Mouse (Mus musculus): ENCODE measurements around the gene Pcyox1.
A peak's percentile ranks its signal among the peaks of the same experiment; 100 is the strongest.
"Not testable (repeated sequence)": the region's sequence is repeated elsewhere in the genome, so short reads cannot be mapped to it uniquely, and the experiment has no call there.

The Pcyox1 gene

DNA sequence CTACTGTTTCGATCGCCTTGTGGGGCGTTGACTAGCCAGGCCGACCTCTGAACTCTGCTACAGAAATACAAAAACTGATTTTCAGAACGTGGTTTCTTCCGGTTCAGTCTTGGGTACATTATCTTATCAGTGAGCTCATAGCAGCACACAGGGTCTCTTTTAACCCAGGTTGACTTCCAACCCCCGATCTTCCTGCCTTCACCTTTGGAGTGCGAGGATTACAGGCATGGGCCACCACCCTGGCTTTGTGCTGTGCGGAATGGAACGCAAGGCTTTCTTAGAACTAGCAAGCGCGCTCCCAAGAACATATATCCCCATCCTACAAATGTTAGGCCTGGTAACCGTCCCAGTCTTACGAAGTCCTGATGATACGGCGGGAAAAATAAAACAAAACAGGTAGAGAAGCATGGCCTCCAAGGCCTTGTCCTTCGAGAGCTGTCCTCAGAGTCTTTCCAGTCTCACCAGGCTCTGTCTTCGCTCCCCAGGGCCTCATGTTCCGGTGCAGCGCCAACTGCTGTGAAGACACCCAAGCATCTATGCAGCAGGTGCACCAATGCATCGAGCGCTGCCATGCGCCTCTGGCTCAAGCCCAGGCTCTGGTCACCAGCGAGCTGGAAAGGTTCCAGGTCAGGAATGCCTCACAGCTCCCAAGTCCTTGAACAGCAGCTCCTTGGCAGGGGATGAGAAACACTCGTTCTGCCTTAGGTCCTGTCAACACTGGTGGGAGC, 30.7 kb downstream of the Pcyox1 start:
- DNase-seq (ENCODE audit: low spot score in 2 of 2): peak in 1 of 2 experiments; percentile 54

DNA sequence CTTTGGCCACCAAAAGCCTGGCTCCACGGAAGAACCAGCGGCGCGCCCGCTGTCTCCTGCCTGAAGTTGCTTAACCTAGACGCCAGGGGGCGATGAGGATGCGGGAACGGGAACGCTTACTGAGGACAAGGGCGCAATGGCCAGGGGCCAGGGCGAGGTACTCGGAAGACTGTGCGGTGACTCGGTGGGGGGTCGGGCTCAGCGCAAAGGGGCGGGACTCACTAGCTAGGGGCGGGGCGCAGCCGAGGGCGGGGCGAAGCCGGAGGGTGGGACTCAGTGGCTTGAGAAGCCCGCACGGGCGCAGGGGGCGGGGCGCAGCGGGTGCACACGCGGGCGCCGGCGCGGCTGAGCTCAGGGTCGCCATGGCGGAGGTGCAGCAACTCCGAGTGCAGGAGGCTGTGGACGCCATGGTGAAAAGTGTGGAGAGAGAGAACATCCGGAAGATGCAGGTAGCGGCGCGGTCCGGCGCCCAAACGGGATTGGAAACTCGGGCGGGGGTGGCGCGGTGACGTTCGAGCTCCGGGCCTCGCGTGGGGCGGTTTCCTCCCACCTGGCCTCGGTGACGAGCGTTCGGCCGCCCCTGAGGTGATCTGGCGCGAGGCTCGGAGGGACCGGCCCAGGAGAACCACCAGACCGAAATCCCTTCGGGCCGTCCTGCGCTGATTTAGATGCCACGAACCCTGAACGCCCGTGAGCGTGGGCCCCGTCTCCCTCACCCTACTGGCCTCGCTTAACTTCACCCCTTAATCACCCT, 31.4 kb downstream of the Pcyox1 start, which contains the start of gene Fam136a:
TSS of gene Fam136a (plus strand) at position 276 of the 754 bp plus-strand sequence.
- DNase-seq (ENCODE audit: low spot score in 2 of 2): peak; percentile 98

DNA sequence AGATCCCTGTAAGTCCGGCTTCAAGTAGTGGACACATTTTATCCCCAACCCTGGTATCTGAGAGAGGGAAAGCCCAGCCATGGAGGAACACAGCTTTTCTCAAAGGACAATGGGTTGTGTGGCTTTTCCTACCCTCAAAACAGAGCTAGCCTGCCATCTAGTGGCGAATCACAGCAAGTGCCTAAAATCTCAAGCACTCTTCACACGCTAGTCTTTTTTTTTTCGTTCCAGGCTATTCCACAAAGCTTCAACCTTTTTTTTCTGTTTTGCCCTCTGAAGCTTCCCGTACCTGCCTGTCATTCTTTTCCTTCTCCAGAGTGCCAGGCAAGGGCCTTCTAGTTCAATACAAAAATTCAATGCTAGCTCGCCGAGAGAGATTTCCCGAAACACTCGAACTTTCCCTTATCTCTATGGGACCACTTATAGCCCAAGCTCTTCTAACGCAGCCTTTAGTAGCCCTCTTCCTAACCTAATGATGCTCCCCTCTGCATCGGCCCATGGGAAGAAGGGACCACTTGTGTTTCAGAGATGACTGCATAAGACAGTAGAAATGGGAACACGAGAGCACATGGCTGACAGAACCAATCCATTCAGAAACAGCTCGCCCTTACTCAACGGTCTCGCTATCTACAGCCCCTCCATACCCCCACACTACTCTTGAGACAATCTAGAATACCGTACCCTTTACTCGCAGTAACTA, 32.4 kb downstream of the Pcyox1 start:
- peak; percentile 42 to 81 for DNase-seq (ENCODE audit: low spot score in 2 of 2)

DNA sequence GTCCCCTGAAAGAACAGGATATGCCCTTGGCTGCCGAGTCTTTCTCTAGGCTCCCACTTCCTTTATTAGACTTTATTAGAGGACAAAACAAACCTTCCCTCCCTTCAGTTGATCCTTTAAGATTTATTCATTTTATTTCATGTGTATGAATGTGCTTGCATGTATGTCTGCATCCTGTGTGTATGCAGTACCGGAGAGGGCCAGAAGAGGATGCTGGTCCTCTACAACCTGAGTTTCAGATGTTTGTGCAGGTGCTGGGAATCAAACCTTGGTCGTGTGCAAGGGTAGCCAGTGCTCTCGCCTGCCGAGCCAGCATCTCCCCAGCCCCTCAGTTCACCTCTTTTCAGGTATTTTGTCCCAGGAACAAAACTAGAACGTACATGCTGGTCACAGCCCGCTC, 35.6 kb downstream of the Pcyox1 start:
- DNase-seq (ENCODE audit: low spot score in 2 of 2): no peak

DNA sequence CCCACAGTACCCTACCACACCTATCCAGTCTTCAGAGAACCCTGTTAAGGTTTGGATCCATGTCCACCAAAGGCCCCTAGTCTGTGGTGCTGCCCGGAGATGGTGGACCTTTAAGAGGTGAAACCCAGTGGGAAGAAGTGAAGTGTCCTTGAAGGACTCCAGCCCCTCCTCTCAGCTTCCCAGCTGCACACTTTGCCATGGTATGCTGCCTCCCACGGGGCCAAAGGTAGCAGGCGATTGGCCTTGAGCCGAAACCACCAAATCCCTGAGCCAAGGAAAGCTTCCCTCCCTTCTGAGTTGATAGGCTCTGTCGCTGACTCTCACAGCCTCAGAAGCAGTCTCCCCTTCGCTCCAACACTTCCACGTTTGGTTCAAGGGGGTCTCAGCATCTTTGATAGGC, 36.3 kb downstream of the Pcyox1 start:
- DNase-seq (ENCODE audit: low spot score in 2 of 2): no peak

DNA sequence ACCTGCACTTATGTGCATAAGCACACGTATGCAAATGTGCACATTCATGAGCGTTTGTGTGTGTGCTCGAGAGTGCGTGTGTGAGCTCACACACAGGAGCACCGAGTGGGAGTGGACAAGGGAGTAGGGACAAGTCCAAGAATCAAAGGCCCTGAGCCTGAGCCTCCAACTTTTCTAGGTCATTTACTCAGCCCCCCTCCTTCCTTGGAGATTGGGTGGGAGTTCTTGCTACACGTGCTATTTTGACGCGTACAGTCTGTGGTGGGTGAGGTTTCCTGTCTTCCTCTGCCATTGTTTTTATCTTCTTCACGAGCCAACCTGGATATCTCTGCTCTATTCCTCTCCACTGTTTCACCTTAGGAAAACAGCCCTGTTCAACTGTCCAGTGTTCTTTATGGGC, 40.0 kb downstream of the Pcyox1 start:
- DNase-seq (ENCODE audit: low spot score in 2 of 2): no peak

DNA sequence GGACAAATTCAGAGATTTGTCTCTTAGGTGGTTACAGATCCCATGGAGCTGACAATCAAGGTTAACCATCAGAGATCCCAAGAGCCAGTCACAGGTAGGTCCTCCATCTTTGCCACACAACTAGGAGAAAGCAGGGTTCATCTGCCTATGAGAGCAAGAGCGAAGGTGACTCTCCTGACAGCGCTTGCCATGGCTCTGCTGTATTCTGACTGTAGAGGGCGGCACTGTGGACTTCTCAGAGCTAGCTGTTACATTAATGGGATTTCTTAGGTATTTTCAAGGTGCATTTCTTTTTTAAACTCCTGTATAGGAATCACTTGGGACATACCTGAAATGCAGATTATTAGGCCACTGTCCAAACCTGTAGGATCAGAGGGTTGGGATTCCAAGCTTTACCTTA, 42.0 kb downstream of the Pcyox1 start:
- no peak for DNase-seq (ENCODE audit: low spot score in 2 of 2)

DNA sequence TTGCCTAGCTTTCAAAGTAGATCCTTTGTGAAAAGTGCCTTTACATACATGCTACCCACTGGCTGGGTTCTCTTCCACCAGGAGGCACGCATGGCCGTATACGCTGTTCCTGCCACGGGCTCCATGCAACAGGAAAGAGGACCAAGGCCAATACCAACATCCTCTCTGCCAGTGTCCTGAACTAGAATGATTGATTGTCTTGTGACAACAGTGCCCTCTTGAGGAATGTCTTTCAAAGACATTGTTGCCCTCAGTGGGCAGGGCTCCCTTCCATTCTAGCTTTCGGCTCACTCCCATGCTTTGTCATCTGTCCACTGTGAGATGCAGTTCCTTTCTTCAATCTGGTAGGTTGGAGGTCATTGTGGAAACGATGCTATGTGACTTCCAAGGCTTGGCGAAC, 47.7 kb downstream of the Pcyox1 start:
- DNase-seq (ENCODE audit: low spot score in 2 of 2): no peak

DNA sequence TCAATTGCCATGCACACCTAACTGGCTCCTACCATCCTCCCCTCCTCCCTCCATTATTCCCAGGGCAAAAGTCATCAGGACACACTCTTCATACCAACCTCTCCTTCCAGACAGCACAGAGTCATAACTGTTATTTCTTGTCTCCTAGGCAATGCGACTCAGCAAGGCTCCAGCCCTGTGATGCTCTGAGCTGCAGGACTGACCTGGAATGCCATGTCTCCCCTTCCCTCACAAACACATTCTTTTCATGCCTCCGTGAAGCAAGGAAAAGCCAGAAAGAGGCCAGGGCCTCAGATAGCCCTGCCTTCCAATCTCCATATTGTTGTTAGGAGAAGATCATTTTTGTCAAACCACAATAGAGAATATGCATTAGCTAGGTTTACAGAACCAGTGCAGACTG, 50.9 kb downstream of the Pcyox1 start:
- no peak for DNase-seq (ENCODE audit: low spot score in 2 of 2)

DNA sequence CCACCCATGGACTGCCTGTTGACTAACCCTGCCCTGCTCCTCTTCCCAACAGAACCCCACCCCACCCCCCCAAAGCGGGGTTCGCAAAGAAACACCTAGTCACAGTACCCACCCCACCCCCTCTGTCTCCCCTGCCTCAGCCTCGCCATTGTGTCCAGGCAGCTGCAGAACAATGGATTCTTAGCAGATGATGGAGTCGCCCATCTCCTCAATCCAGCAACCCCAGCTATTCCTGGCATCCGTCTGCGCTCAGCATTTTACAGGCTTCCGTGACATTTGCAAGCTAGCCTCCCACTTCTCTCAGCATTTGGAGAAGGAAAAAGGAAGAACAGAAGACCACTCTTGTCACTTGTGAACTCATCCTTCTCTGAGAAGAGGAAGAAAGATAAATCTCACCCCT, 53.3 kb downstream of the Pcyox1 start:
- DNase-seq (ENCODE audit: low spot score in 2 of 2): no peak

DNA sequence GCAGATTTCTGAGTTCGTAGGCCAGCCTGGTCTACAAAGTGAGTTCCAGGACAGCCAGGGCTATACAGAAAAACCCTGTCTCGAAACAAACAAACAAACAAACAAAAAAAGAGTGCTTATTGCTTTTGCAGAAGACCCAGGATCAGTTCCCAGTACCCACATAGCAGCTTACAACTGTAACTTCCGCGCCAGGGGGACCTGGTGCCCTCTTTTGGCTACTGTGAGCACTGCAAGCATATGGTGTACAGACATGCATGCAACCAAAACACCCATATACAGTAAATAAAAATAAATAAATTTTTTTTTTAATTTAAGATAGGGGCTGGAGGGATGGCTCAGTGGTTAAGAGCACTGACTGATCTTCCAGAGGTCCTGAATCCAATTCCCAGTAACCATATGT, 60.6 kb downstream of the Pcyox1 start:
- DNase-seq (ENCODE audit: low spot score in 2 of 2): not testable (repeated sequence)

Data from cerebellum, postnatal 4 days (tissue).